Mouse (Mus musculus): Measurements from ENCODE around the gene Nmnat2. TPM values are rescaled to one million over a fixed set of nuclear protein-coding genes. Genes with fewer than 3 reads are reported as not detected.
"Not testable (repeated sequence)": the region's sequence is repeated elsewhere in the genome, so short reads cannot be mapped to it uniquely, and the experiment has no call there.

Nmnat2 gene
- polyA plus RNA-seq, 1 experiment from 2014 or later: 2.4 TPM

- ATAC-seq (ENCODE audit: insufficient number of reproducible peaks, low FRiP score, low TSS enrichment, low read depth): no peak
- H3K9me3 ChIP-seq: no peaks in the 10 kb centered on the region
- H3K27ac ChIP-seq: no peak overlapping the region
- H3K4me2 ChIP-seq: peak overlapping the region; percentile 36
- peaks cover 23% of the 10 kb centered on the region for H3K4me1 ChIP-seq
- H3K36me3 ChIP-seq: no peaks in the 10 kb centered on the region
- peaks cover 19% of the 10 kb centered on the region for H3K27me3 ChIP-seq
- H3K9ac ChIP-seq: no peak overlapping the region
- H3K4me3 ChIP-seq: peak overlapping the region; percentile 19; the same call in 1 of the 2 replicates
- WGBS: 23% methylated on average over 16 of the region's 16 CpGs
Measured at GRCm38 (mm10) chr1:153071563-153071962, 116.8 kb downstream of the Nmnat2 start.

GRCm38 (mm10) chr1:153071995-153072394, 117.2 kb downstream of the Nmnat2 start:
- Histone ChIP-seq H3K36me3 (no peaks in the 10 kb centered on the region), H3K4me2 (peak overlapping the region; percentile 36), H3K4me1 (peaks cover 23% of the 10 kb centered on the region), H3K4me3 (peak overlapping the region; percentile 19; the same call in 1 of the 2 replicates), H3K9ac (no peak overlapping the region), H3K27ac (no peak overlapping the region), H3K9me3 (no peaks in the 10 kb centered on the region), H3K27me3 (peaks cover 23% of the 10 kb centered on the region)
- WGBS: 38% methylated on average over 12 of the region's 12 CpGs
- ATAC-seq (ENCODE audit: insufficient number of reproducible peaks, low FRiP score, low TSS enrichment, low read depth): no peak

- H3K9ac ChIP-seq: no peak overlapping the region
- 42% methylated on average over 10 of the region's 10 CpGs for WGBS
- peaks cover 24% of the 10 kb centered on the region for H3K27me3 ChIP-seq
- no peak overlapping the region for H3K27ac ChIP-seq
- H3K36me3 ChIP-seq: no peaks in the 10 kb centered on the region
- no peak overlapping the region for H3K4me2 ChIP-seq
- no peak overlapping the region for H3K4me3 ChIP-seq
- ATAC-seq (ENCODE audit: insufficient number of reproducible peaks, low FRiP score, low TSS enrichment, low read depth): no peak
- H3K9me3 ChIP-seq: no peaks in the 10 kb centered on the region
- H3K4me1 ChIP-seq: peaks cover 23% of the 10 kb centered on the region
Measured at GRCm38 (mm10) chr1:153072711-153073110, 117.9 kb downstream of the Nmnat2 start.

GRCm38 (mm10) chr1:153073441-153073840, 118.6 kb downstream of the Nmnat2 start:
- peaks cover 23% of the 10 kb centered on the region for H3K4me1 ChIP-seq
- no peak overlapping the region for H3K27ac ChIP-seq
- H3K9ac ChIP-seq: no peak overlapping the region
- no peaks in the 10 kb centered on the region for H3K9me3 ChIP-seq
- H3K36me3 ChIP-seq: no peaks in the 10 kb centered on the region
- H3K4me2 ChIP-seq: no peak overlapping the region
- 12% methylated on average over 9 of the region's 9 CpGs for WGBS
- no peak for ATAC-seq (ENCODE audit: insufficient number of reproducible peaks, low FRiP score, low TSS enrichment, low read depth)
- peaks cover 24% of the 10 kb centered on the region for H3K27me3 ChIP-seq
- H3K4me3 ChIP-seq: no peak overlapping the region

GRCm38 (mm10) chr1:153075087-153075736, 120.4 kb downstream of the Nmnat2 start:
- no peak overlapping the region for H3K4me3 ChIP-seq
- no peak overlapping the region for H3K4me2 ChIP-seq
- no peak overlapping the region for H3K9ac ChIP-seq
- H3K4me1 ChIP-seq: peaks cover 23% of the 10 kb centered on the region
- 60% methylated on average over 3 of the region's 3 CpGs for WGBS
- H3K36me3 ChIP-seq: no peaks in the 10 kb centered on the region
- no peak overlapping the region for H3K27ac ChIP-seq
- peaks cover 24% of the 10 kb centered on the region for H3K27me3 ChIP-seq
- no peak for ATAC-seq (ENCODE audit: insufficient number of reproducible peaks, low FRiP score, low TSS enrichment, low read depth)
- no peaks in the 10 kb centered on the region for H3K9me3 ChIP-seq

GRCm38 (mm10) chr1:153075955-153076354, 121.2 kb downstream of the Nmnat2 start:
- Histone ChIP-seq H3K4me1 (peaks cover 23% of the 10 kb centered on the region), H3K36me3 (no peaks in the 10 kb centered on the region), H3K4me2 (no peak overlapping the region), H3K27me3 (peaks cover 24% of the 10 kb centered on the region), H3K9ac (no peak overlapping the region), H3K4me3 (no peak overlapping the region), H3K27ac (no peak overlapping the region), H3K9me3 (no peaks in the 10 kb centered on the region)
- WGBS: 44% methylated on average over 6 of the region's 6 CpGs
- ATAC-seq (ENCODE audit: insufficient number of reproducible peaks, low FRiP score, low TSS enrichment, low read depth): no peak

- not testable (repeated sequence) for ATAC-seq (ENCODE audit: insufficient number of reproducible peaks, low FRiP score, low TSS enrichment, low read depth); H3K27me3 ChIP-seq; H3K9me3 ChIP-seq; H3K27ac ChIP-seq; H3K4me1 ChIP-seq; H3K4me3 ChIP-seq; H3K9ac ChIP-seq; H3K36me3 ChIP-seq; H3K4me2 ChIP-seq
- 85% methylated on average over 10 of the region's 14 CpGs for WGBS
Measured at GRCm38 (mm10) chr1:153083233-153083632, 128.4 kb downstream of the Nmnat2 start.

- no peak overlapping the region for H3K4me2 ChIP-seq
- no peak for ATAC-seq (ENCODE audit: insufficient number of reproducible peaks, low FRiP score, low TSS enrichment, low read depth)
- H3K9ac ChIP-seq: no peak overlapping the region
- no peaks in the 10 kb centered on the region for H3K27me3 ChIP-seq
- no peaks in the 10 kb centered on the region for H3K4me1 ChIP-seq
- H3K36me3 ChIP-seq: no peaks in the 10 kb centered on the region
- no peak overlapping the region for H3K27ac ChIP-seq
- 66% methylated on average over 6 of the region's 6 CpGs for WGBS
- no peaks in the 10 kb centered on the region for H3K9me3 ChIP-seq
- no peak overlapping the region for H3K4me3 ChIP-seq
Measured at GRCm38 (mm10) chr1:153084191-153084590, 129.4 kb downstream of the Nmnat2 start.

GRCm38 (mm10) chr1:153085198-153085597, 130.4 kb downstream of the Nmnat2 start:
- no peak overlapping the region for H3K4me3 ChIP-seq
- H3K4me2 ChIP-seq: no peak overlapping the region
- no peaks in the 10 kb centered on the region for H3K27me3 ChIP-seq
- no peaks in the 10 kb centered on the region for H3K4me1 ChIP-seq
- H3K36me3 ChIP-seq: no peaks in the 10 kb centered on the region
- H3K9me3 ChIP-seq: no peaks in the 10 kb centered on the region
- no peak overlapping the region for H3K27ac ChIP-seq
- ATAC-seq (ENCODE audit: insufficient number of reproducible peaks, low FRiP score, low TSS enrichment, low read depth): no peak
- H3K9ac ChIP-seq: no peak overlapping the region
- WGBS: 89% methylated on average over 5 of the region's 5 CpGs

GRCm38 (mm10) chr1:153087771-153088170, 133.0 kb downstream of the Nmnat2 start:
- H3K4me3 ChIP-seq: no peak overlapping the region
- peaks cover 11% of the 10 kb centered on the region for H3K4me1 ChIP-seq
- H3K27me3 ChIP-seq: no peaks in the 10 kb centered on the region
- H3K36me3 ChIP-seq: no peaks in the 10 kb centered on the region
- no peak overlapping the region for H3K4me2 ChIP-seq
- ATAC-seq (ENCODE audit: insufficient number of reproducible peaks, low FRiP score, low TSS enrichment, low read depth): no peak
- no peak overlapping the region for H3K27ac ChIP-seq
- no peaks in the 10 kb centered on the region for H3K9me3 ChIP-seq
- H3K9ac ChIP-seq: no peak overlapping the region
- whole genome bisulfite sequencing: 79% methylated on average over 5 of the region's 5 CpGs

- Histone ChIP-seq H3K9ac (no peak overlapping the region), H3K4me2 (no peak overlapping the region), H3K4me3 (no peak overlapping the region), H3K4me1 (peaks cover 11% of the 10 kb centered on the region), H3K9me3 (no peaks in the 10 kb centered on the region), H3K36me3 (no peaks in the 10 kb centered on the region), H3K27ac (no peak overlapping the region), H3K27me3 (no peaks in the 10 kb centered on the region; the same call in 1 of the 2 replicates)
- 92% methylated on average over 2 of the region's 2 CpGs for WGBS
- no peak for ATAC-seq (ENCODE audit: insufficient number of reproducible peaks, low FRiP score, low TSS enrichment, low read depth)
Measured at GRCm38 (mm10) chr1:153090081-153090480, 135.3 kb downstream of the Nmnat2 start.

- H3K9me3 ChIP-seq: no peaks in the 10 kb centered on the region
- H3K27ac ChIP-seq: no peak overlapping the region
- ATAC-seq (ENCODE audit: insufficient number of reproducible peaks, low FRiP score, low TSS enrichment, low read depth): no peak
- H3K9ac ChIP-seq: no peak overlapping the region
- peaks cover 11% of the 10 kb centered on the region for H3K4me1 ChIP-seq
- no peak overlapping the region for H3K4me2 ChIP-seq
- WGBS: 63% methylated on average over 4 of the region's 4 CpGs
- H3K36me3 ChIP-seq: no peaks in the 10 kb centered on the region
- H3K4me3 ChIP-seq: no peak overlapping the region
- no peaks in the 10 kb centered on the region; the same call in 1 of the 2 replicates for H3K27me3 ChIP-seq
Measured at GRCm38 (mm10) chr1:153090807-153091206, 136.0 kb downstream of the Nmnat2 start.
